Mouse (Mus musculus) neural tube, embryonic 11.5 days (tissue): Measurements from ENCODE around the gene Gm11595. TPM values are rescaled to one million over a fixed set of nuclear protein-coding genes. Genes with fewer than 3 reads are reported as not detected.
"Not testable (repeated sequence)": the region's sequence is repeated elsewhere in the genome, so short reads cannot be mapped to it uniquely, and the experiment has no call there.

Experiments
- ATAC-seq: fragments of 200-750 bp; cut with Nextera tagmentation; 2 replicates; pipeline ENCODE4 v1.8.0; 2017; ENCODE audit warnings: moderate number of reproducible peaks, mild to moderate bottlenecking, moderate TSS enrichment, moderate library complexity; ENCODE audit not compliant: insufficient read depth, low FRiP score, low TSS enrichment
- DNase-seq: peaks from one replicate; pipeline ENCODE4 v3.0.0-alpha.2; 2015; ENCODE audit warnings: low spot score
- H3K27ac ChIP-seq: fragments of 300-500 bp; sonication (generic); 2 replicates; pipeline ENCODE4 v1.5.1; 2014; ENCODE audit warnings: low read depth, mild to moderate bottlenecking, low read length
- H3K27me3 ChIP-seq: fragments of 300-500 bp; sonication (generic); 2 replicates; pipeline ENCODE4 v1.6.1; 2014; ENCODE audit warnings: mild to moderate bottlenecking, low read length, mixed read lengths; ENCODE audit not compliant: control insufficient read depth, insufficient read depth
- H3K36me3 ChIP-seq: fragments of 300-500 bp; sonication (generic); 2 replicates; pipeline ENCODE4 v1.6.1; 2014; ENCODE audit warnings: mild to moderate bottlenecking, low read length, moderate library complexity, mixed read lengths; ENCODE audit not compliant: control insufficient read depth, insufficient read depth
- H3K4me1 ChIP-seq: fragments of 300-500 bp; sonication (generic); 2 replicates; pipeline ENCODE4 v1.6.1; 2014; ENCODE audit warnings: low read length, mixed read lengths; ENCODE audit not compliant: control insufficient read depth, insufficient read depth
- H3K4me2 ChIP-seq: fragments of 300-500 bp; sonication (generic); 2 replicates; pipeline ENCODE4 v1.6.1; 2014; ENCODE audit warnings: low read depth, mild to moderate bottlenecking, moderate library complexity
- H3K4me3 ChIP-seq: fragments of 300-500 bp; sonication (generic); 2 replicates; pipeline ENCODE4 v1.5.1; 2014; ENCODE audit warnings: low read depth, low read length
- H3K9ac ChIP-seq: fragments of 300-500 bp; sonication (generic); 2 replicates; pipeline ENCODE4 v1.6.1; 2014; ENCODE audit warnings: mild to moderate bottlenecking, low read length
- H3K9me3 ChIP-seq: fragments of 300-500 bp; sonication (generic); 2 replicates; pipeline ENCODE4 v1.6.1; 2016; ENCODE audit warnings: low read length; ENCODE audit not compliant: control insufficient read depth
- WGBS: fragments of 180-500 bp; shearing (Covaris S2); extraction: QIAGEN DNeasy Blood & Tissue Kit; methylation state at CpG from one replicate; pipeline ENCODE4 v1.1.7; 2014; 5-methylcytosine and 5-hydroxymethylcytosine counted together
- polyA plus RNA-seq: library from polyadenylated mRNA; unstranded; fragments of >200 nt; fragmentation: Nextera tagmentation; extraction: Ambion mirVana; gene quantifications from 2 replicates; pipeline ENCODE4 v1.2.1, GENCODE M21; 2014

The Gm11595 gene
- not detected in 2 replicates for polyA plus RNA-seq

- H3K36me3 ChIP-seq, H3K27ac ChIP-seq, H3K4me2 ChIP-seq, H3K4me1 ChIP-seq, H3K27me3 ChIP-seq, H3K9ac ChIP-seq, H3K4me3 ChIP-seq, H3K9me3 ChIP-seq, DNase-seq, ATAC-seq: not testable (repeated sequence)
Measured at GRCm38 (mm10) chr11:99772813-99773212, at the start of gene Gm11595. TSS of gene Gm11595 (minus strand) at chr11:99772913.

- not testable (repeated sequence) for ATAC-seq, H3K4me2 ChIP-seq, H3K9me3 ChIP-seq, H3K36me3 ChIP-seq, H3K4me3 ChIP-seq, H3K9ac ChIP-seq, H3K27me3 ChIP-seq, DNase-seq, H3K4me1 ChIP-seq, H3K27ac ChIP-seq
- 94% methylated on average over 2 of the region's 2 CpGs for WGBS
Measured at GRCm38 (mm10) chr11:99815566-99815965, 42.9 kb upstream of the Gm11595 start, which contains the start of gene Gm11564. TSS of gene Gm11564 (minus strand) at chr11:99815666.

- H3K9ac ChIP-seq, H3K27me3 ChIP-seq, ATAC-seq, DNase-seq, H3K4me1 ChIP-seq, H3K4me3 ChIP-seq, H3K9me3 ChIP-seq, H3K4me2 ChIP-seq, H3K27ac ChIP-seq, H3K36me3 ChIP-seq: not testable (repeated sequence)
Measured at GRCm38 (mm10) chr11:99809792-99810191, 37.1 kb upstream of the Gm11595 start, which contains the start of gene Krtap4-13. TSS of gene Krtap4-13 (minus strand) at chr11:99809892.

- not testable (repeated sequence) for DNase-seq, H3K27me3 ChIP-seq, H3K4me1 ChIP-seq, H3K27ac ChIP-seq, H3K9ac ChIP-seq, H3K9me3 ChIP-seq, H3K4me2 ChIP-seq, H3K36me3 ChIP-seq, H3K4me3 ChIP-seq, ATAC-seq
- WGBS = no CpG with 5 or more reads among the region's 1 CpGs
Measured at GRCm38 (mm10) chr11:99804346-99804745, 31.6 kb upstream of the Gm11595 start, which contains the start of gene Gm11554. TSS of gene Gm11554 (minus strand) at chr11:99804446.

- no CpG with 5 or more reads among the region's 1 CpGs for WGBS
- H3K27me3 ChIP-seq, H3K9me3 ChIP-seq, DNase-seq, H3K4me1 ChIP-seq, H3K9ac ChIP-seq, H3K4me3 ChIP-seq, H3K4me2 ChIP-seq, H3K27ac ChIP-seq, H3K36me3 ChIP-seq, ATAC-seq: not testable (repeated sequence)
Measured at GRCm38 (mm10) chr11:99798832-99799231, 26.1 kb upstream of the Gm11595 start, which contains the start of gene Gm11569. TSS of gene Gm11569 (minus strand) at chr11:99798932.

GRCm38 (mm10) chr11:99793367-99793766 lies 20.7 kb upstream of the Gm11595 start, which contains the start of gene Gm11596:
TSS of gene Gm11596 (minus strand) at chr11:99793467.
- WGBS = 82% methylated on average over 2 of the region's 2 CpGs

GRCm38 (mm10) chr11:99784900-99785299 lies 12.2 kb upstream of the Gm11595 start, which contains the start of gene Krtap4-9:
TSS of gene Krtap4-9 (plus strand) at chr11:99785200.
- ATAC-seq, H3K4me2 ChIP-seq, H3K4me3 ChIP-seq, H3K27me3 ChIP-seq, DNase-seq, H3K4me1 ChIP-seq, H3K27ac ChIP-seq, H3K9ac ChIP-seq, H3K9me3 ChIP-seq, H3K36me3 ChIP-seq: not testable (repeated sequence)

More at GRCm38 (mm10) chr11:99793367-99793766, 20.7 kb upstream of the Gm11595 start, which contains the start of gene Gm11596:
- H3K4me1 ChIP-seq = no peaks in the 10 kb centered on the region
- no peak within 1 kb of the TSS for H3K27ac ChIP-seq
- DNase-seq (no peak), ATAC-seq (no peak)
- H3K9ac ChIP-seq = no peak within 1 kb of the TSS
- H3K4me2 ChIP-seq = no peak within 1 kb of the TSS
- no peaks in the 10 kb centered on the region for H3K9me3 ChIP-seq
- H3K36me3 ChIP-seq = no peaks in the 10 kb centered on the region
- no peaks in the 10 kb centered on the region for H3K27me3 ChIP-seq
- no peak within 1 kb of the TSS for H3K4me3 ChIP-seq

- ATAC-seq = no peak
- Histone ChIP-seq H3K27ac (no peak within 1 kb of the TSS), H3K4me2 (no peak within 1 kb of the TSS), H3K9ac (no peak within 1 kb of the TSS), H3K27me3 (no peaks in the 10 kb centered on the region), H3K4me3 (no peak within 1 kb of the TSS), H3K36me3 (no peaks in the 10 kb centered on the region), H3K4me1 (peaks cover 5% of the 10 kb centered on the region; the same call in 1 of the 2 replicates), H3K9me3 (no peaks in the 10 kb centered on the region)
- DNase-seq = no peak
- WGBS = 92% methylated on average over 2 of the region's 2 CpGs
Measured at GRCm38 (mm10) chr11:99780604-99781003, 7.9 kb upstream of the Gm11595 start, which contains the start of gene Krtap4-8. TSS of gene Krtap4-8 (minus strand) at chr11:99780704.

- Histone ChIP-seq H3K4me3 (no peak overlapping the region), H3K4me2 (no peak overlapping the region), H3K27me3 (no peaks in the 10 kb centered on the region), H3K9me3 (no peaks in the 10 kb centered on the region), H3K36me3 (no peaks in the 10 kb centered on the region), H3K9ac (no peak overlapping the region), H3K4me1 (peaks cover 5% of the 10 kb centered on the region; the same call in 1 of the 2 replicates), H3K27ac (no peak overlapping the region)
- 35% methylated on average over 7 of the region's 7 CpGs for whole genome bisulfite sequencing
- no peak for ATAC-seq
- DNase-seq = peak; percentile 15
Measured at GRCm38 (mm10) chr11:99778401-99778800, 5.7 kb upstream of the Gm11595 start.
